Mouse (Mus musculus): ENCODE measurements around the gene Sod3. TPM values are rescaled to one million over a fixed set of nuclear protein-coding genes. Genes with fewer than 3 reads are reported as not detected.

Gene Sod3
- 0.39 and 0.49 TPM in 2 replicates for polyA plus RNA-seq (2014; fragmentation: Nextera tagmentation; extraction: Ambion mirVana)

DNA sequence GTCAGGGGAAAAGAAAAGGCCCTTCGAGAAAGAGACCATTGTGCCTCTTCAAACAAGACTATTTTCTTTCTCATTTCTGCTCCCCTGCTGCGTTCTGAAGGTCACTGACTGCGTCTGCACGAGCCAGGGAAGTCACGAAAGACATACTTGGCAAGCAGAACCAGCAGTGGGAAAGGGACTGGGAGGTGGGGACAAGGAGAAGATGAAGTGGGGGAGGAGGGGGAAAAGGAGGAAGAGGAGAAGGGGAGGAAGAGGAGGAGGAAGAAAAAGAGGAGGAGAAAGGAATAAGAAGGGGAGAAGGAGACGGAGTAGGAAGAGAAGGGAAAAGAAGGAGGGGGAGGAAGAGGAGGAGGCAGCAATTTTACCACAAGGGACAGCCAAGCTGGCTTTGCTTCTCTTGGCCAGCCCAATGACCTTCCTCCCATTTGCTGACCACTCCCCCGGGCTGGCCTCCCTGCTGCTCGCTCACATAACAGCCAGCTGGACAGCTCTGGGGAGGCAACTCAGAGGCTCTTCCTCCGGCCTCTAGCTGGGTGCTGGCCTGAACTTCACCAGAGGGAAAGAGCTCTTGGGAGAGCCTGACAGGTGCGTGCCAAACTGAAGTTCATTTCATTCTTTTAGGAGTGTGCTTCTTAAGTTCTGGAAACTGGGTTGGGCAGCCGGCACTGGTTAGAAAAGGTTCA, at the start of gene Sod3:
Gene Sod3 (plus strand): TSS at position 324 of the 683 bp plus-strand sequence.
- no peaks in the 10 kb centered on the region for H3K9me3 ChIP-seq (ENCODE audit: control insufficient read depth, low read length)
- peaks cover 15 to 17% of the 10 kb centered on the region in 2 experiments for H3K4me1 ChIP-seq (ENCODE audit: control insufficient read depth in 2 of 2, insufficient read depth in 2 of 2, low read length in 2 of 2)
- H3K36me3 ChIP-seq (ENCODE audit: control insufficient read depth, insufficient read depth, low read length): no peaks in the 10 kb centered on the region
- peaks cover 10% of the 10 kb centered on the region; the same call in 1 of the 2 replicates for H3K27me3 ChIP-seq (ENCODE audit: control insufficient read depth, insufficient read depth, low read length)
- 25% methylated on average over 11 of the region's 11 CpGs for WGBS
- no peak within 1 kb of the TSS for H3K9ac ChIP-seq (ENCODE audit: low read length)
- no peak within 1 kb of the TSS for H3K27ac ChIP-seq (replicated peaks in 1 of 2; ENCODE audit: control insufficient read depth in 1 of 2, insufficient read depth in 1 of 2, low read depth in 2 of 2, low read length in 2 of 2)
- no peak within 1 kb of the TSS for H3K4me2 ChIP-seq (ENCODE audit: low read length)
- no peak for ATAC-seq (ENCODE audit: insufficient number of reproducible peaks, insufficient read depth, low FRiP score, low read depth)
- no peak within 1 kb of the TSS for H3K4me3 ChIP-seq (ENCODE audit: control insufficient read depth in 1 of 2, insufficient read depth in 1 of 2, low read depth in 1 of 2, low read length in 2 of 2)

GRCm38 (mm10) chr5:52316926-52317325, 46.7 kb upstream of the Sod3 start:
- WGBS: 62% methylated on average over 7 of the region's 7 CpGs
- Histone ChIP-seq H3K9me3 (ENCODE audit: control insufficient read depth, low read length) (no peaks in the 10 kb centered on the region), H3K9ac (ENCODE audit: low read length) (no peak overlapping the region), H3K4me3 (ENCODE audit: control insufficient read depth in 1 of 2, insufficient read depth in 1 of 2, low read depth in 1 of 2, low read length in 2 of 2) (no peak overlapping the region), H3K27me3 (ENCODE audit: control insufficient read depth, insufficient read depth, low read length) (no peaks in the 10 kb centered on the region), H3K36me3 (ENCODE audit: control insufficient read depth, insufficient read depth, low read length) (no peaks in the 10 kb centered on the region), H3K4me2 (ENCODE audit: low read length) (no peak overlapping the region), H3K27ac (replicated peaks in 1 of 2; ENCODE audit: control insufficient read depth in 1 of 2, insufficient read depth in 1 of 2, low read depth in 2 of 2, low read length in 2 of 2) (no peak overlapping the region), H3K4me1 (ENCODE audit: control insufficient read depth in 2 of 2, insufficient read depth in 2 of 2, low read length in 2 of 2) (no peaks in the 10 kb centered on the region)
- no peak for ATAC-seq (ENCODE audit: insufficient number of reproducible peaks, insufficient read depth, low FRiP score, low read depth)

- WGBS: 59% methylated on average over 8 of the region's 8 CpGs
- no peak for ATAC-seq (ENCODE audit: insufficient number of reproducible peaks, insufficient read depth, low FRiP score, low read depth)
- H3K36me3 ChIP-seq (ENCODE audit: control insufficient read depth, insufficient read depth, low read length): no peaks in the 10 kb centered on the region
These were observed 44.1 kb upstream of the Sod3 start for GRCm38 (mm10) chr5:52319499-52319898.

GRCm38 (mm10) chr5:52332120-52332519, 31.5 kb upstream of the Sod3 start:
- H3K4me3 ChIP-seq (ENCODE audit: control insufficient read depth in 1 of 2, insufficient read depth in 1 of 2, low read depth in 1 of 2, low read length in 2 of 2): no peak overlapping the region

More at GRCm38 (mm10) chr5:52319499-52319898, 44.1 kb upstream of the Sod3 start:
- H3K4me2 ChIP-seq (ENCODE audit: low read length): no peak overlapping the region
- no peak overlapping the region for H3K9ac ChIP-seq (ENCODE audit: low read length)
- H3K27me3 ChIP-seq (ENCODE audit: control insufficient read depth, insufficient read depth, low read length): no peaks in the 10 kb centered on the region
- no peaks in the 10 kb centered on the region for H3K9me3 ChIP-seq (ENCODE audit: control insufficient read depth, low read length)
- H3K4me3 ChIP-seq (ENCODE audit: control insufficient read depth in 1 of 2, insufficient read depth in 1 of 2, low read depth in 1 of 2, low read length in 2 of 2): no peak overlapping the region
- no peak overlapping the region for H3K27ac ChIP-seq (replicated peaks in 1 of 2; ENCODE audit: control insufficient read depth in 1 of 2, insufficient read depth in 1 of 2, low read depth in 2 of 2, low read length in 2 of 2)
- no peaks in the 10 kb centered on the region for H3K4me1 ChIP-seq (ENCODE audit: control insufficient read depth in 2 of 2, insufficient read depth in 2 of 2, low read length in 2 of 2)

GRCm38 (mm10) chr5:52335590-52335989, 28.0 kb upstream of the Sod3 start:
- WGBS: 39% methylated on average over 3 of the region's 3 CpGs
- H3K27me3 ChIP-seq (ENCODE audit: control insufficient read depth, insufficient read depth, low read length): no peaks in the 10 kb centered on the region
- no peaks in the 10 kb centered on the region for H3K9me3 ChIP-seq (ENCODE audit: control insufficient read depth, low read length)
- no peak overlapping the region for H3K4me3 ChIP-seq (ENCODE audit: control insufficient read depth in 1 of 2, insufficient read depth in 1 of 2, low read depth in 1 of 2, low read length in 2 of 2)
- H3K36me3 ChIP-seq (ENCODE audit: control insufficient read depth, insufficient read depth, low read length): no peaks in the 10 kb centered on the region
- H3K9ac ChIP-seq (ENCODE audit: low read length): no peak overlapping the region
- H3K4me1 ChIP-seq (ENCODE audit: control insufficient read depth in 2 of 2, insufficient read depth in 2 of 2, low read length in 2 of 2): peaks cover 0 to 8% of the 10 kb centered on the region in 2 experiments; a peak in 1 of 4 replicates
- no peak for ATAC-seq (ENCODE audit: insufficient number of reproducible peaks, insufficient read depth, low FRiP score, low read depth)
- no peak overlapping the region for H3K4me2 ChIP-seq (ENCODE audit: low read length)
- H3K27ac ChIP-seq (replicated peaks in 1 of 2; ENCODE audit: control insufficient read depth in 1 of 2, insufficient read depth in 1 of 2, low read depth in 2 of 2, low read length in 2 of 2): no peak overlapping the region

More at GRCm38 (mm10) chr5:52332120-52332519, 31.5 kb upstream of the Sod3 start:
- H3K27me3 ChIP-seq (ENCODE audit: control insufficient read depth, insufficient read depth, low read length): no peaks in the 10 kb centered on the region
- no peak overlapping the region for H3K27ac ChIP-seq (replicated peaks in 1 of 2; ENCODE audit: control insufficient read depth in 1 of 2, insufficient read depth in 1 of 2, low read depth in 2 of 2, low read length in 2 of 2)
- H3K4me2 ChIP-seq (ENCODE audit: low read length): no peak overlapping the region
- H3K4me1 ChIP-seq (ENCODE audit: control insufficient read depth in 2 of 2, insufficient read depth in 2 of 2, low read length in 2 of 2): peaks cover 0 to 8% of the 10 kb centered on the region in 2 experiments; a peak in 1 of 4 replicates
- no peak for ATAC-seq (ENCODE audit: insufficient number of reproducible peaks, insufficient read depth, low FRiP score, low read depth)
- H3K9me3 ChIP-seq (ENCODE audit: control insufficient read depth, low read length): no peaks in the 10 kb centered on the region
- H3K36me3 ChIP-seq (ENCODE audit: control insufficient read depth, insufficient read depth, low read length): no peaks in the 10 kb centered on the region
- WGBS: 20% methylated on average over 8 of the region's 8 CpGs
- no peak overlapping the region for H3K9ac ChIP-seq (ENCODE audit: low read length)

GRCm38 (mm10) chr5:52339134-52339533, 24.5 kb upstream of the Sod3 start:
- Histone ChIP-seq H3K36me3 (ENCODE audit: control insufficient read depth, insufficient read depth, low read length) (no peaks in the 10 kb centered on the region), H3K27ac (replicated peaks in 1 of 2; ENCODE audit: control insufficient read depth in 1 of 2, insufficient read depth in 1 of 2, low read depth in 2 of 2, low read length in 2 of 2) (no peak overlapping the region), H3K9ac (ENCODE audit: low read length) (no peak overlapping the region), H3K4me2 (ENCODE audit: low read length) (no peak overlapping the region), H3K9me3 (ENCODE audit: control insufficient read depth, low read length) (no peaks in the 10 kb centered on the region), H3K4me3 (ENCODE audit: control insufficient read depth in 1 of 2, insufficient read depth in 1 of 2, low read depth in 1 of 2, low read length in 2 of 2) (no peak overlapping the region), H3K4me1 (ENCODE audit: control insufficient read depth in 2 of 2, insufficient read depth in 2 of 2, low read length in 2 of 2) (peaks cover 0 to 8% of the 10 kb centered on the region in 2 experiments; a peak in 1 of 4 replicates), H3K27me3 (ENCODE audit: control insufficient read depth, insufficient read depth, low read length) (no peaks in the 10 kb centered on the region)
- WGBS: 57% methylated on average over 2 of the region's 2 CpGs
- no peak for ATAC-seq (ENCODE audit: insufficient number of reproducible peaks, insufficient read depth, low FRiP score, low read depth)

- 76% methylated on average over 2 of the region's 2 CpGs for WGBS
- no peak overlapping the region for H3K9ac ChIP-seq (ENCODE audit: low read length)
- no peak overlapping the region for H3K4me2 ChIP-seq (ENCODE audit: low read length)
- no peak overlapping the region for H3K4me3 ChIP-seq (ENCODE audit: control insufficient read depth in 1 of 2, insufficient read depth in 1 of 2, low read depth in 1 of 2, low read length in 2 of 2)
- H3K27me3 ChIP-seq (ENCODE audit: control insufficient read depth, insufficient read depth, low read length): no peaks in the 10 kb centered on the region
- no peaks in the 10 kb centered on the region for H3K9me3 ChIP-seq (ENCODE audit: control insufficient read depth, low read length)
- no peak overlapping the region for H3K27ac ChIP-seq (replicated peaks in 1 of 2; ENCODE audit: control insufficient read depth in 1 of 2, insufficient read depth in 1 of 2, low read depth in 2 of 2, low read length in 2 of 2)
- H3K4me1 ChIP-seq (ENCODE audit: control insufficient read depth in 2 of 2, insufficient read depth in 2 of 2, low read length in 2 of 2): no peaks in the 10 kb centered on the region
- no peaks in the 10 kb centered on the region for H3K36me3 ChIP-seq (ENCODE audit: control insufficient read depth, insufficient read depth, low read length)
- ATAC-seq (ENCODE audit: insufficient number of reproducible peaks, insufficient read depth, low FRiP score, low read depth): no peak
These were observed 16.7 kb upstream of the Sod3 start for GRCm38 (mm10) chr5:52346890-52347289.

DNA sequence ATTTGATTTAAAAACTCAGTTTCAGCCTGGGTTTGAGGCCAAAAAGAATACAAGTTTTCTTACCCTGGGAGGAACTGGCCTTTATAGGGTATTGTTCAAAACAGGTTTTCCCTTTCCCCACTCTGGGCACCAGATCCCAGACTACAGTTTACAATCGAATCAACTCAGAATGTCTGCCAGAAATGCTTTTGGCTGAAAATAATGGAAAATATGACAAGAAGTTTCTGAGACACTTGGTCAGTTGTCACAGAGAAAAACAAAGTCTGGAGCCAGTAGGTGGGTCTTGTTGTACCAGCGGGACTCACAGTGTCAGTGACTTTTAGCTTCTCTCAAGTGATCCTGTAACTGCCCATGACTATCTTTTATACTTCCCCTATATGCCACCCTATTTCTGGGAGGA, 13.1 kb upstream of the Sod3 start:
- ATAC-seq (ENCODE audit: insufficient number of reproducible peaks, insufficient read depth, low FRiP score, low read depth): no peak
- Histone ChIP-seq H3K9me3 (ENCODE audit: control insufficient read depth, low read length) (no peaks in the 10 kb centered on the region), H3K27me3 (ENCODE audit: control insufficient read depth, insufficient read depth, low read length) (no peaks in the 10 kb centered on the region), H3K36me3 (ENCODE audit: control insufficient read depth, insufficient read depth, low read length) (no peaks in the 10 kb centered on the region), H3K27ac (replicated peaks in 1 of 2; ENCODE audit: control insufficient read depth in 1 of 2, insufficient read depth in 1 of 2, low read depth in 2 of 2, low read length in 2 of 2) (no peak overlapping the region), H3K4me1 (ENCODE audit: control insufficient read depth in 2 of 2, insufficient read depth in 2 of 2, low read length in 2 of 2) (no peaks in the 10 kb centered on the region), H3K4me3 (ENCODE audit: control insufficient read depth in 1 of 2, insufficient read depth in 1 of 2, low read depth in 1 of 2, low read length in 2 of 2) (no peak overlapping the region), H3K4me2 (ENCODE audit: low read length) (no peak overlapping the region), H3K9ac (ENCODE audit: low read length) (no peak overlapping the region)
- WGBS: 63% methylated on average over 2 of the region's 2 CpGs
